Mouse (Mus musculus): Measurements from ENCODE around the gene Efna5. TPM values are rescaled to one million over a fixed set of nuclear protein-coding genes. Genes with fewer than 3 reads are reported as not detected.

Efna5 gene
- total and polyA plus RNA-seq, 3 experiments: 0.04 to 0.23 TPM; not detected in 1

GRCm38 (mm10) chr17:62622481-62622880, 258.6 kb downstream of the Efna5 start:
- Histone ChIP-seq H3K9ac (ENCODE audit: insufficient read depth, low read depth) (no peak overlapping the region), H3K4me1 (ENCODE audit: control insufficient read depth in 1 of 2, insufficient read depth in 2 of 2) (peaks cover 0 to 2% of the 10 kb centered on the region in 2 experiments; a peak in 1 of 4 replicates), H3K4me2 (ENCODE audit: insufficient read depth, low read depth, poor library complexity, severe bottlenecking) (no peak overlapping the region), H3K27ac (ENCODE audit: insufficient read depth, low read depth) (no peak overlapping the region), H3K4me3 (replicated peaks in 1 of 3; ENCODE audit: low read depth in 2 of 3, low read length in 2 of 3, poor library complexity in 1 of 3) (no peak overlapping the region), H3K27me3 (replicated peaks) (no peaks in the 10 kb centered on the region), H3K79me2 (replicated peaks; ENCODE audit: control insufficient read depth, extremely low read depth, insufficient read depth, poor library complexity, severe bottlenecking) (no peaks in the 10 kb centered on the region), H3K36me3 (replicated peaks in 1 of 2; ENCODE audit: control insufficient read depth in 1 of 2, insufficient read depth in 1 of 2, low read length in 1 of 2) (no peaks in the 10 kb centered on the region), H3K9me3 (replicated peaks; ENCODE audit: low read length) (no peaks in the 10 kb centered on the region)
- DNase-seq (ENCODE audit: extremely low read depth): no peak
- TF ChIP-seq POLR2A (IDR thresholded peaks at IDR 0.05; ENCODE audit: low read depth, low read length): no peak
- TF ChIP-seq CTCF (conservative IDR thresholded peaks at IDR 0.05 in 1 of 2, IDR thresholded peaks at IDR 0.05 in 1 of 2; ENCODE audit: low read depth in 2 of 2, low read length in 2 of 2): no peak
- TF ChIP-seq TCF12 (IDR thresholded peaks at IDR 0.05; ENCODE audit: low read depth, low read length): no peak
- TF ChIP-seq ZKSCAN1 (IDR thresholded peaks at IDR 0.05; ENCODE audit: borderline replicate concordance, low read depth, low read length): no peak
- no peak for TF ChIP-seq IRF4 (IDR thresholded peaks at IDR 0.05; ENCODE audit: low read depth, low read length)
- no peak for TF ChIP-seq MAFK (IDR thresholded peaks at IDR 0.05; ENCODE audit: insufficient replicate concordance, low read length)
- TF ChIP-seq MAX (IDR thresholded peaks at IDR 0.05; ENCODE audit: low read length): no peak
- TF ChIP-seq E2F4 (IDR thresholded peaks at IDR 0.05; ENCODE audit: insufficient replicate concordance, low read depth, low read length): no peak
- no peak for TF ChIP-seq ZMIZ1 (IDR thresholded peaks at IDR 0.05; ENCODE audit: low read depth, low read length)
- no peak for TF ChIP-seq MYC (IDR thresholded peaks at IDR 0.05; ENCODE audit: low read depth, low read length)
- no peak for TF ChIP-seq BHLHE40 (IDR thresholded peaks at IDR 0.05; ENCODE audit: low read depth, low read length)
- TF ChIP-seq POLR2AphosphoS2 (IDR thresholded peaks at IDR 0.05; ENCODE audit: low read depth, low read length): no peak
- no peak for TF ChIP-seq ELF1 (IDR thresholded peaks at IDR 0.05; ENCODE audit: low read depth, low read length)
- no peak for TF ChIP-seq MXI1 (IDR thresholded peaks at IDR 0.05; ENCODE audit: low read depth, low read length)
- no peak for TF ChIP-seq GABPA (IDR thresholded peaks at IDR 0.05; ENCODE audit: insufficient replicate concordance, low read depth, low read length)
- in situ Hi-C loops (cut with MboI; ENCODE audit: low pct_ligation_motif_present, low pct_unique_long_range_greater_than_20kb, low sequenced_read_pairs): no loop called here
- dilution Hi-C loops (cut with MboI; ENCODE audit: extremely low pct_ligation_motif_present, extremely low pct_unique_long_range_greater_than_20kb, low sequenced_read_pairs): no loop called here

- Histone ChIP-seq H3K36me3 (replicated peaks in 1 of 2; ENCODE audit: control insufficient read depth in 1 of 2, insufficient read depth in 1 of 2, low read length in 1 of 2) (no peaks in the 10 kb centered on the region), H3K27ac (ENCODE audit: insufficient read depth, low read depth) (no peak overlapping the region), H3K27me3 (replicated peaks) (no peaks in the 10 kb centered on the region), H3K4me3 (replicated peaks in 1 of 3; ENCODE audit: low read depth in 2 of 3, low read length in 2 of 3, poor library complexity in 1 of 3) (no peak overlapping the region), H3K79me2 (replicated peaks; ENCODE audit: control insufficient read depth, extremely low read depth, insufficient read depth, poor library complexity, severe bottlenecking) (no peaks in the 10 kb centered on the region), H3K4me2 (ENCODE audit: insufficient read depth, low read depth, poor library complexity, severe bottlenecking) (no peak overlapping the region), H3K9ac (ENCODE audit: insufficient read depth, low read depth) (no peak overlapping the region), H3K9me3 (replicated peaks; ENCODE audit: low read length) (no peaks in the 10 kb centered on the region), H3K4me1 (ENCODE audit: control insufficient read depth in 1 of 2, insufficient read depth in 2 of 2) (no peaks in the 10 kb centered on the region)
- no peak for DNase-seq (ENCODE audit: extremely low read depth)
- dilution Hi-C loops (cut with MboI; ENCODE audit: extremely low pct_ligation_motif_present, extremely low pct_unique_long_range_greater_than_20kb, low sequenced_read_pairs): no loop called here
- TF ChIP-seq ELF1 (IDR thresholded peaks at IDR 0.05; ENCODE audit: low read depth, low read length): no peak
- TF ChIP-seq MXI1 (IDR thresholded peaks at IDR 0.05; ENCODE audit: low read depth, low read length): no peak
- TF ChIP-seq SMC3 (IDR thresholded peaks at IDR 0.05; ENCODE audit: low read depth, low read length): no peak
- TF ChIP-seq ZNF384 (IDR thresholded peaks at IDR 0.05; ENCODE audit: low read depth, low read length): no peak
- no peak for TF ChIP-seq CHD1 (IDR thresholded peaks at IDR 0.05; ENCODE audit: low read depth, low read length)
- no peak for TF ChIP-seq GABPA (IDR thresholded peaks at IDR 0.05; ENCODE audit: insufficient replicate concordance, low read depth, low read length)
- no peak for TF ChIP-seq PAX5 (IDR thresholded peaks at IDR 0.05; ENCODE audit: low read length)
- TF ChIP-seq MEF2A (IDR thresholded peaks at IDR 0.05; ENCODE audit: borderline replicate concordance, low read depth, low read length): no peak
- TF ChIP-seq SIN3A (IDR thresholded peaks at IDR 0.05; ENCODE audit: low read length): no peak
- no peak for TF ChIP-seq JUND (conservative IDR thresholded peaks at IDR 0.05; ENCODE audit: low read depth, low read length)
- TF ChIP-seq POLR2A (IDR thresholded peaks at IDR 0.05; ENCODE audit: low read depth, low read length): no peak
- TF ChIP-seq ZC3H11A (IDR thresholded peaks at IDR 0.05; ENCODE audit: low read depth, low read length): no peak
- no peak for TF ChIP-seq JUN (IDR thresholded peaks at IDR 0.05; ENCODE audit: insufficient read depth, low read depth, low read length)
- TF ChIP-seq NELFE (IDR thresholded peaks at IDR 0.05; ENCODE audit: low read depth, low read length): no peak
- in situ Hi-C loops (cut with MboI; ENCODE audit: low pct_ligation_motif_present, low pct_unique_long_range_greater_than_20kb, low sequenced_read_pairs): no loop called here
These were observed 266.0 kb downstream of the Efna5 start for GRCm38 (mm10) chr17:62615159-62615558.

Measured in CH12.LX (cell line).